Mouse (Mus musculus) erythroblast, embryonic 14.5 days (primary cell): ENCODE measurements around the gene Hspa5. TPM values are rescaled to one million over a fixed set of nuclear protein-coding genes. Genes with fewer than 3 reads are reported as not detected.

Source experiments
- H3K27me3 ChIP-seq: 2 replicates; pipeline ENCODE4 v1.6.1; 2012; ENCODE audit warnings: inconsistent platforms; ENCODE audit not compliant: control insufficient read depth
- H3K36me3 ChIP-seq: 2 replicates; pipeline ENCODE4 v1.6.1; 2012; ENCODE audit warnings: mild to moderate bottlenecking, inconsistent platforms; ENCODE audit not compliant: control insufficient read depth
- H3K4me1 ChIP-seq: 2 replicates; pipeline ENCODE4 v1.6.1; 2012; ENCODE audit warnings: inconsistent platforms; ENCODE audit not compliant: control insufficient read depth
- H3K4me3 ChIP-seq: replicated peaks from 2 replicates; pipeline ENCODE3; 2012; ENCODE audit warnings: moderate library complexity, mild to moderate bottlenecking, inconsistent platforms
- H3K9me3 ChIP-seq: 2 replicates; pipeline ENCODE4 v1.6.1; 2012; ENCODE audit warnings: low read length, inconsistent platforms, mixed read lengths; ENCODE audit not compliant: control insufficient read depth
- GATA1 ChIP-seq: IDR thresholded peaks from 2 replicates; pipeline ENCODE4 v1.6.1; 2012; ENCODE audit warnings: low read length, inconsistent platforms, mixed read lengths
- TAL1 ChIP-seq: IDR thresholded peaks from 3 replicates; pipeline ENCODE4 v1.6.1; 2012; ENCODE audit warnings: low read length, inconsistent platforms, mixed read lengths
- polyA plus RNA-seq: library from polyadenylated mRNA; stranded (reverse); fragments of >175 nt; gene quantifications from 2 replicates; pipeline ENCODE4 v1.2.3, GENCODE M21; 2012

Gene Hspa5
- polyA plus RNA-seq, 1 experiment = 12.3 TPM

GRCm38 (mm10) chr2:34825827-34826459 is 54.2 kb downstream of the Hspa5 start, which contains the start of gene Fbxw2:
Fbxw2 (minus strand) TSS chr2:34826311.
- Histone ChIP-seq H3K36me3 (peaks cover 36% of the 10 kb centered on the region), H3K4me1 (peaks cover 55% of the 10 kb centered on the region), H3K27me3 (peaks cover 3% of the 10 kb centered on the region), H3K4me3 (peak within 1 kb of the TSS; percentile 86), H3K9me3 (peaks cover 17% of the 10 kb centered on the region)
- TF ChIP-seq GATA1 = no peak
- TF ChIP-seq TAL1 = no peak

GRCm38 (mm10) chr2:34826460-34827231 is 54.9 kb downstream of the Hspa5 start:
- peaks cover 31% of the 10 kb centered on the region for H3K36me3 ChIP-seq
- H3K4me3 ChIP-seq = peak overlapping the region; percentile 86
- H3K27me3 ChIP-seq = peaks cover 3% of the 10 kb centered on the region
- H3K9me3 ChIP-seq = peaks cover 17% of the 10 kb centered on the region
- H3K4me1 ChIP-seq = peaks cover 51% of the 10 kb centered on the region
- TF ChIP-seq GATA1 (no peak), TAL1 (no peak)

Other genes with a start within 250 kb of the Hspa5 start
- gene Gapvd1, start 16.7 kb upstream of the Hspa5 start, polyA plus RNA-seq = 3.0 and 5.0 TPM in 2 replicates
- 0.81 and 1.1 TPM in 2 replicates for gene Rabepk, start 27.9 kb downstream of the Hspa5 start, polyA plus RNA-seq
- 3.9 and 5.1 TPM in 2 replicates for gene Fbxw2, start 54.3 kb downstream of the Hspa5 start, polyA plus RNA-seq
- not detected in 2 replicates for gene Gm34653, start 61.0 kb downstream of the Hspa5 start, polyA plus RNA-seq
- gene Cutal, start 102.4 kb downstream of the Hspa5 start, polyA plus RNA-seq = not detected in 2 replicates
- 0.80 and 1.2 TPM in 2 replicates for gene Psmd5, start 103.0 kb downstream of the Hspa5 start, polyA plus RNA-seq
- gene Phf19, start 142.1 kb downstream of the Hspa5 start, polyA plus RNA-seq = 1.8 and 2.1 TPM in 2 replicates
- gene Traf1, start 189.8 kb downstream of the Hspa5 start, polyA plus RNA-seq = not detected in 2 replicates